Mouse (Mus musculus): ENCODE data around the gene Tmem168. TPM values are rescaled to one million over a fixed set of nuclear protein-coding genes. Genes with fewer than 3 reads are reported as not detected.

The Tmem168 gene
- 10 to 100 TPM; 22.3 to 25.1 TPM for total RNA-seq (2023)

DNA sequence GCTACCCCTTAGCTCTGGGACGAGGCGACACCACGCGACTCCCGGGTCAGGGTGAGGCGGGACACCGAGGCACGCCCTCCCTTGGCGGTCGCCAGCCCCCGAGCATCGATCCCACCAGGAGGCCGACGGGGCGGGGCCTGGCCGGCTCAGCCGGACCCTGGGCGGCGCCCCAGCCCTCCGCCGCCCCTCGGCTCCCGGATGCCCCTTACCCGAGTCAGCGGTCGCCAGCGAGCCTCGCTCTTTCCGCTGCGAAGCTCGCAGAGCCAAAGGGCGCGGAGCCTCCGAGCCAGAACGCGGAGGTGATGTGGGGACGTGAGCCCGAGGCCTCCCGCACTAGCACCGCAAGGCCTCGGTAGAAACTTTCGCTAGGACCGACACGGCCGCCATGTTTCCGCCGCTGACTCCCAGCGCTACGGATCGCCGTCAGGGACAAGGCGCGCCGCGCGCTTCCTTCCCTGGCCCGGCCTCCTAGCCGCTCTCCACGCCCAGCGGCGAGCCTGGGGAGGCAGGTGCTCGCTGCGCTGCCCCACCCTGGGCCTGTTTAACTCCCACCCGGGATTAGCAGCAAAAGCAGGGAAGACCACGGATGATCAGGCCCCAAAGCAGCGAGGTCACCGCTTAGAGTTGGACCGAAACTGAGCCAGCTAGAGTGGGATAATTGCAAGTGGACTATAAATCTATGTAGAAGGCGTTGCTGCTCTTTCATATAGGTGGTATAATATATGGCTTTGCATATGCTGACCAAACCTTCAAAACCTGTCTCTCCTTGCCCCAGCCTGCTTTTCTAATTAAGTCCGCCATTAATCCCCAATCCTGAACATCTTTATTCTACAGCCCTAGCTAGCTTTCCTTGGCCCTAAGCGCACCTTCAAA lies at the start of gene Tmem168:
Gene Tmem168 (minus strand): TSS at position 480 of the 873 bp plus-strand sequence.

Other genes with a start within 250 kb of the Tmem168 start
- 10 to 100 TPM; 16.3 to 16.9 TPM for gene Bmt2, start 69.9 kb upstream of the Tmem168 start, total RNA-seq (2023)
- under 1 TPM in 1 of 2 experiments, not detected in 1; 0.18 TPM for gene Gpr85, start 231.8 kb upstream of the Tmem168 start, total RNA-seq (2023)

All from neutrophil, adult 83 days (primary cell).